Mouse (Mus musculus): ENCODE results near the gene Hsf2bp.

DNA sequence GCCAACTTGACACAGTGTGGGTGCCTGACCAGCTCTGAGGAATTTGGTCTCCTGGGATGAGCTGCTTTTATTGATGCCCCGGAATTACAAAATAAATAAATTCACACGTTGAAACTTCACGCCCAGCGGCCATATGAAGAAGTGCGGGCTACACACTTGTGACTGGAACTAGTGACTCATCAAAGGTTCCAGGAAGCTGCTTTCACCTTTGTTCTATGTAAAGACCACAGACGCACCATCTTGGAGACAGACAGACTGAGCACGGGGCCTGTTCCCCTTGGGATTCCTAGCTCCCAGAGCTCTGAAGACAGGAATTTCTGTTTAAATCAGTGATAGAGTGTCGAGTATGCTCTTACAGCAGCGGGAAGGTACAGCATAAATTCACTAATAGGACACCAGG, 31.4 kb upstream of the Hsf2bp start:
- TF ChIP-seq CTCF (IDR thresholded peaks at IDR 0.05; ENCODE audit: borderline replicate concordance, insufficient read depth, low read depth, low read length) (no peak), POLR2A (IDR thresholded peaks at IDR 0.05; ENCODE audit: borderline replicate concordance, insufficient read depth, low read length) (no peak)
